Mouse (Mus musculus) lung, adult 2 months (tissue): Measurements from ENCODE around the gene Spata25.

Source experiments
- CTCF ChIP-seq: fragments of 200-500 bp; IDR thresholded peaks from 2 replicates; pipeline ENCODE4 v1.5.1; 2011; ENCODE audit warnings: mild to moderate bottlenecking, low read length, control low read depth; ENCODE audit not compliant: insufficient read depth
- POLR2A ChIP-seq: fragments of 200-500 bp; IDR thresholded peaks from 2 replicates; pipeline ENCODE4 v1.6.1; 2011; ENCODE audit warnings: low read depth, mild to moderate bottlenecking, control low read depth, low read length, borderline replicate concordance; ENCODE audit errors: extremely low read depth

DNA sequence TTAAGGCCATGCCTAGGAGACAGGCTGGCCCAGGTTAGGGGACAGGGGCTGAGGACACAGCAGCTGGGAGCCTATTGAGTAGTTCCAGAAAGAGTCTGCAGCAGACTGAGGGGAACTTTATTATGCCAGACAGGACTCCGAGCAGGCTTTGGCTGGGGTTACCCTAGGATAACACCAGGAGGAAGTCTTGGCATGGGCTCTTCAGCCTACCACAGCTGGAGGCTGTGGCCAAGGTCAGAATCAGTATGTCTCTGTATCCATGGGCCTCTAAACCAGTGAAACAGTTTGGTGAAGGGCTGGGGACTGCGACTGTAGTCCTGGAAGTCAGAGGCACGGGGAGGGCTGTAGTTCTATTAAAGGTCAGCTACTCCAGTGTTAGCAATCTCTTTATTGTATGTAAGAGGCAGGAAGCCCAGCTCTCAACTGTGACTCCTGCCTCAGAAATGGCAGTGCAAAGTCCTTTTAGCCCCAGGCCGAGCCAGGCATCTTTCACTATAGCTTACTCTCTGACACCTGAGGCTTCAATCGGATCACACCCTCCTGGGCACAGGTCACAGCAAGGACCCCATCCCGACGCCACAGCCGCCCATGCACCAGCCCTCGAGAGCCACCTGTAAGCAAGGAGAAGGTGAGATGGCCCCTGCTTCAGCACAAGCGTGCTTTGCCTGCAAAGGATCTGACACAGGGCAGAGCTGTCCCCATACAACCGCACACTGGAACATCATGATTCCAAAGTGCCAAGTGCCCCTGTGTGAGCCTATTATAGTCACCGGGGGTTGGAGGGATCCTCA is 35.7 kb downstream of the Spata25 start:
- TF ChIP-seq CTCF (no peak), POLR2A (no peak)
